Mouse (Mus musculus) spleen, postnatal 36 days (tissue): ENCODE results near the gene Rab19.
"Not testable (repeated sequence)": the region's sequence is repeated elsewhere in the genome, so short reads cannot be mapped to it uniquely, and the experiment has no call there.

Experiments used
- DNase-seq, 2 experiments: peaks; one replicate each; pipeline ENCODE4 v3.0.0; 2022; ENCODE audit warnings: low spot score in 2 of 2, mixed read lengths in 1 of 2

The Rab19 gene

GRCm38 (mm10) chr6:39381125-39381880, at the start of gene Rab19:
Rab19 (plus strand) TSS chr6:39381175.
- DNase-seq: peak; percentile 33 to 45

- peak; percentile 63 to 67 for DNase-seq
Measured at GRCm38 (mm10) chr6:39331998-39332700, 48.8 kb upstream of the Rab19 start.

GRCm38 (mm10) chr6:39334224-39334623, 46.8 kb upstream of the Rab19 start:
- DNase-seq: peak; percentile 59 to 68

- no peak for DNase-seq
Measured at GRCm38 (mm10) chr6:39334873-39335272, 46.1 kb upstream of the Rab19 start.

GRCm38 (mm10) chr6:39338359-39338758, 42.6 kb upstream of the Rab19 start:
- no peak for DNase-seq

GRCm38 (mm10) chr6:39341798-39342197, 39.2 kb upstream of the Rab19 start:
- DNase-seq: no peak

- DNase-seq: peak; percentile 72 to 78
Measured at GRCm38 (mm10) chr6:39344020-39344419, 37.0 kb upstream of the Rab19 start.

GRCm38 (mm10) chr6:39345430-39345829, 35.5 kb upstream of the Rab19 start:
- no peak for DNase-seq

- DNase-seq: no peak
Measured at GRCm38 (mm10) chr6:39346991-39347501, 33.9 kb upstream of the Rab19 start.

- DNase-seq: no peak
Measured at GRCm38 (mm10) chr6:39347880-39348814, 32.8 kb upstream of the Rab19 start.

GRCm38 (mm10) chr6:39348946-39349345, 32.0 kb upstream of the Rab19 start:
- DNase-seq: no peak

GRCm38 (mm10) chr6:39359207-39359606, 21.8 kb upstream of the Rab19 start:
- DNase-seq: not testable (repeated sequence)

- no peak for DNase-seq
Measured at GRCm38 (mm10) chr6:39362684-39363083, 18.3 kb upstream of the Rab19 start.

GRCm38 (mm10) chr6:39369631-39370030, 11.3 kb upstream of the Rab19 start:
- DNase-seq: no peak

- DNase-seq: no peak
Measured at GRCm38 (mm10) chr6:39372042-39372441, 8.9 kb upstream of the Rab19 start.

GRCm38 (mm10) chr6:39372727-39373126, 8.2 kb upstream of the Rab19 start:
- DNase-seq: peak; percentile 62 to 65

GRCm38 (mm10) chr6:39373301-39373955, 7.5 kb upstream of the Rab19 start:
- no peak for DNase-seq

- no peak for DNase-seq
Measured at GRCm38 (mm10) chr6:39376775-39377174, 4.2 kb upstream of the Rab19 start.

- peak; percentile 88 to 89 for DNase-seq
Measured at GRCm38 (mm10) chr6:39377311-39377827, 3.6 kb upstream of the Rab19 start, which contains the start of gene Slc37a3. Slc37a3 (minus strand) TSS chr6:39377675.

GRCm38 (mm10) chr6:39378161-39378835, 2.7 kb upstream of the Rab19 start:
- not testable (repeated sequence) for DNase-seq
